Mouse (Mus musculus): Measurements from ENCODE around the gene Mta3. TPM values are rescaled to one million over a fixed set of nuclear protein-coding genes. Genes with fewer than 3 reads are reported as not detected.

Gene Mta3
- polyA plus RNA-seq, 1 experiment, result 30.5 TPM

- DNase-seq (ENCODE audit: low read depth in 1 of 2, low spot score in 2 of 2), result peak; percentile 49 to 63
- Histone ChIP-seq H3K36me3 (ENCODE audit: control insufficient read depth, insufficient read depth, low read length) (peaks cover 11% of the 10 kb centered on the region), H3K27me3 (ENCODE audit: control insufficient read depth, insufficient read depth, low read length) (no peaks in the 10 kb centered on the region), H3K4me1 (ENCODE audit: control insufficient read depth, insufficient read depth, insufficient read length) (peaks cover 12% of the 10 kb centered on the region; the same call in 1 of the 2 replicates), H3K4me3 (ENCODE audit: extremely low read depth, insufficient read depth, insufficient read length) (peak overlapping the region; percentile 26; the same call in 1 of the 2 replicates), H3K27ac (ENCODE audit: insufficient read depth, low read length) (peak overlapping the region; percentile 89)
- 56% methylated on average over 11 of the region's 11 CpGs for WGBS
- TF ChIP-seq CTCF (IDR thresholded peaks at IDR 0.05; ENCODE audit: extremely low read depth, insufficient read depth, insufficient read length, insufficient replicate concordance), result no peak
- TF ChIP-seq POLR2A (IDR thresholded peaks at IDR 0.05; ENCODE audit: low read depth, low read length), result no peak; the same call in 1 of the 2 replicates
Observed at GRCm38 (mm10) chr17:83799506-83800050, 93.6 kb downstream of the Mta3 start.

GRCm38 (mm10) chr17:83803987-83804386, 98.0 kb downstream of the Mta3 start:
- no peak for DNase-seq (ENCODE audit: low read depth in 1 of 2, low spot score in 2 of 2)
- Histone ChIP-seq H3K4me3 (ENCODE audit: extremely low read depth, insufficient read depth, insufficient read length) (no peak overlapping the region), H3K27me3 (ENCODE audit: control insufficient read depth, insufficient read depth, low read length) (no peaks in the 10 kb centered on the region), H3K36me3 (ENCODE audit: control insufficient read depth, insufficient read depth, low read length) (peaks cover 17% of the 10 kb centered on the region), H3K27ac (ENCODE audit: insufficient read depth, low read length) (no peak overlapping the region), H3K4me1 (ENCODE audit: control insufficient read depth, insufficient read depth, insufficient read length) (peaks cover 22% of the 10 kb centered on the region; the same call in 1 of the 2 replicates)
- TF ChIP-seq POLR2A (IDR thresholded peaks at IDR 0.05; ENCODE audit: low read depth, low read length) (no peak), CTCF (IDR thresholded peaks at IDR 0.05; ENCODE audit: extremely low read depth, insufficient read depth, insufficient read length, insufficient replicate concordance) (no peak)
- WGBS, result 94% methylated on average over 9 of the region's 9 CpGs

GRCm38 (mm10) chr17:83805078-83805477, 99.1 kb downstream of the Mta3 start:
- TF ChIP-seq CTCF (IDR thresholded peaks at IDR 0.05; ENCODE audit: extremely low read depth, insufficient read depth, insufficient read length, insufficient replicate concordance) (no peak), POLR2A (IDR thresholded peaks at IDR 0.05; ENCODE audit: low read depth, low read length) (no peak)
- H3K27me3 ChIP-seq (ENCODE audit: control insufficient read depth, insufficient read depth, low read length), result no peaks in the 10 kb centered on the region
- H3K4me3 ChIP-seq (ENCODE audit: extremely low read depth, insufficient read depth, insufficient read length), result no peak overlapping the region
- H3K27ac ChIP-seq (ENCODE audit: insufficient read depth, low read length), result no peak overlapping the region
- DNase-seq (ENCODE audit: low read depth in 1 of 2, low spot score in 2 of 2), result no peak
- 96% methylated on average over 9 of the region's 9 CpGs for WGBS
- H3K36me3 ChIP-seq (ENCODE audit: control insufficient read depth, insufficient read depth, low read length), result peaks cover 21% of the 10 kb centered on the region
- H3K4me1 ChIP-seq (ENCODE audit: control insufficient read depth, insufficient read depth, insufficient read length), result peaks cover 19% of the 10 kb centered on the region; the same call in 1 of the 2 replicates

- H3K27ac ChIP-seq (ENCODE audit: insufficient read depth, low read length), result peak overlapping the region; percentile 75
- TF ChIP-seq POLR2A (IDR thresholded peaks at IDR 0.05; ENCODE audit: low read depth, low read length), result no peak; the same call in 1 of the 2 replicates
- no peak for TF ChIP-seq CTCF (IDR thresholded peaks at IDR 0.05; ENCODE audit: extremely low read depth, insufficient read depth, insufficient read length, insufficient replicate concordance)
- 15% methylated on average over 7 of the region's 7 CpGs for WGBS
- H3K36me3 ChIP-seq (ENCODE audit: control insufficient read depth, insufficient read depth, low read length), result peaks cover 29% of the 10 kb centered on the region
- H3K4me3 ChIP-seq (ENCODE audit: extremely low read depth, insufficient read depth, insufficient read length), result no peak overlapping the region
- DNase-seq (ENCODE audit: low read depth in 1 of 2, low spot score in 2 of 2), result peak; percentile 52 to 63
- H3K4me1 ChIP-seq (ENCODE audit: control insufficient read depth, insufficient read depth, insufficient read length), result peaks cover 13% of the 10 kb centered on the region; the same call in 1 of the 2 replicates
- no peaks in the 10 kb centered on the region for H3K27me3 ChIP-seq (ENCODE audit: control insufficient read depth, insufficient read depth, low read length)
Observed at GRCm38 (mm10) chr17:83807345-83807744, 101.4 kb downstream of the Mta3 start.

GRCm38 (mm10) chr17:83807778-83808398, 101.9 kb downstream of the Mta3 start:
- no peaks in the 10 kb centered on the region for H3K27me3 ChIP-seq (ENCODE audit: control insufficient read depth, insufficient read depth, low read length)
- TF ChIP-seq POLR2A (IDR thresholded peaks at IDR 0.05; ENCODE audit: low read depth, low read length), result no peak
- peak; percentile 43; the same call in 1 of the 2 replicates for TF ChIP-seq CTCF (IDR thresholded peaks at IDR 0.05; ENCODE audit: extremely low read depth, insufficient read depth, insufficient read length, insufficient replicate concordance)
- H3K4me3 ChIP-seq (ENCODE audit: extremely low read depth, insufficient read depth, insufficient read length), result no peak overlapping the region
- WGBS, result 56% methylated on average over 11 of the region's 11 CpGs
- H3K36me3 ChIP-seq (ENCODE audit: control insufficient read depth, insufficient read depth, low read length), result peaks cover 29% of the 10 kb centered on the region
- peaks cover 13% of the 10 kb centered on the region; the same call in 1 of the 2 replicates for H3K4me1 ChIP-seq (ENCODE audit: control insufficient read depth, insufficient read depth, insufficient read length)
- DNase-seq (ENCODE audit: low read depth in 1 of 2, low spot score in 2 of 2), result peak; percentile 72 to 74
- peak overlapping the region; percentile 85 for H3K27ac ChIP-seq (ENCODE audit: insufficient read depth, low read length)

GRCm38 (mm10) chr17:83808476-83809098, 102.6 kb downstream of the Mta3 start:
- WGBS, result 81% methylated on average over 12 of the region's 12 CpGs
- Histone ChIP-seq H3K4me3 (ENCODE audit: extremely low read depth, insufficient read depth, insufficient read length) (no peak overlapping the region), H3K27me3 (ENCODE audit: control insufficient read depth, insufficient read depth, low read length) (no peaks in the 10 kb centered on the region), H3K27ac (ENCODE audit: insufficient read depth, low read length) (peak overlapping the region; percentile 67), H3K36me3 (ENCODE audit: control insufficient read depth, insufficient read depth, low read length) (peaks cover 30% of the 10 kb centered on the region), H3K4me1 (ENCODE audit: control insufficient read depth, insufficient read depth, insufficient read length) (peaks cover 13% of the 10 kb centered on the region; the same call in 1 of the 2 replicates)
- no peak for TF ChIP-seq POLR2A (IDR thresholded peaks at IDR 0.05; ENCODE audit: low read depth, low read length)
- TF ChIP-seq CTCF (IDR thresholded peaks at IDR 0.05; ENCODE audit: extremely low read depth, insufficient read depth, insufficient read length, insufficient replicate concordance), result no peak
- no peak for DNase-seq (ENCODE audit: low read depth in 1 of 2, low spot score in 2 of 2)
